In genomic region chr17:47502707-47503045, GRCm38 (mm10) we compare ENCODE assay signal across 7 mouse cellular contexts. TPM values are rescaled to one million over a fixed set of nuclear protein-coding genes. Genes with fewer than 3 reads are reported as not detected.
DNase-seq lines count a peak whose midpoint lies in the region; ATAC-seq lines count a peak whose summit lies in the region.
"Not testable (repeated sequence)": the region's sequence is repeated elsewhere in the genome, so short reads cannot be mapped to it uniquely, and the experiment has no call there.

No protein-coding gene starts in this region.

- WGBS in embryonic facial prominence, embryonic 15.5 days, result 78% methylated on average over 6 of the region's 6 CpGs
- WGBS in heart, embryonic 14.5 days, result 78% methylated on average over 6 of the region's 6 CpGs
- 79% methylated on average over 6 of the region's 6 CpGs for WGBS in intestine, embryonic 14.5 days
- 82% methylated on average over 6 of the region's 6 CpGs for WGBS in limb, embryonic 11.5 days
- WGBS in liver, embryonic 16.5 days (ENCODE audit: insufficient replicate concordance), result 74% methylated on average over 6 of the region's 6 CpGs
- whole genome bisulfite sequencing in midbrain, embryonic 14.5 days, result 78% methylated on average over 6 of the region's 6 CpGs

- H3K9ac ChIP-seq in ES-E14 (ENCODE audit: insufficient read depth, low read depth, low read length, poor library complexity, severe bottlenecking); embryonic facial prominence, embryonic 15.5 days; intestine, embryonic 14.5 days (ENCODE audit: low read length); limb, embryonic 11.5 days (ENCODE audit: low read length); liver, embryonic 16.5 days (ENCODE audit: low read depth, low read length); midbrain, embryonic 14.5 days (replicated peaks; ENCODE audit: low read length): not testable (repeated sequence)
- H3K9ac ChIP-seq in heart, embryonic 14.5 days (ENCODE audit: low read length), result peak overlapping the region; percentile 89; the same call in 1 of the 2 replicates

- H3K4me1 ChIP-seq in ES-E14 (ENCODE audit: control insufficient read depth in 2 of 2, insufficient read depth in 2 of 2, low read length in 2 of 2, poor library complexity in 1 of 2), result peaks cover 7 to 21% of the 10 kb centered on the region in 2 experiments
- H3K4me1 ChIP-seq in embryonic facial prominence, embryonic 15.5 days, result peaks cover 34% of the 10 kb centered on the region
- H3K4me1 ChIP-seq in heart, embryonic 14.5 days (ENCODE audit: control insufficient read depth in 2 of 2, insufficient read depth in 2 of 2, low read length in 2 of 2), result peaks cover 20 to 25% of the 10 kb centered on the region in 2 experiments
- peaks cover 29% of the 10 kb centered on the region for H3K4me1 ChIP-seq in intestine, embryonic 14.5 days (replicated peaks; ENCODE audit: control insufficient read depth, insufficient read depth, low read length)
- not testable (repeated sequence) for H3K4me1 ChIP-seq in limb, embryonic 11.5 days (ENCODE audit: control insufficient read depth, insufficient read depth, low read length); midbrain, embryonic 14.5 days (ENCODE audit: control insufficient read depth, insufficient read depth, low read length)
- peaks cover 39% of the 10 kb centered on the region for H3K4me1 ChIP-seq in liver, embryonic 16.5 days (ENCODE audit: control insufficient read depth, low read depth, low read length)

- H3K4me3 ChIP-seq in ES-E14 (ENCODE audit: insufficient read depth in 1 of 2, low read depth in 1 of 2, low read length in 2 of 2, poor library complexity in 1 of 2, severe bottlenecking in 1 of 2), result peak overlapping the region; percentile 30 to 99; a peak in 2 of 4 replicates
- peak overlapping the region; percentile 91 for H3K4me3 ChIP-seq in embryonic facial prominence, embryonic 15.5 days (replicated peaks)
- peak overlapping the region in 1 of 2 experiments; percentile 73; a peak in 1 of 4 replicates for H3K4me3 ChIP-seq in heart, embryonic 14.5 days (ENCODE audit: control insufficient read depth in 1 of 2, insufficient read depth in 1 of 2, low read depth in 1 of 2, low read length in 2 of 2)
- H3K4me3 ChIP-seq in intestine, embryonic 14.5 days (ENCODE audit: low read depth, low read length); limb, embryonic 11.5 days (ENCODE audit: low read depth, low read length); midbrain, embryonic 14.5 days (replicated peaks; ENCODE audit: low read depth, low read length): not testable (repeated sequence)
- H3K4me3 ChIP-seq in liver, embryonic 16.5 days (ENCODE audit: low read depth, low read length), result peak overlapping the region; percentile 84; the same call in 1 of the 2 replicates

- peaks cover 22% of the 10 kb centered on the region for H3K36me3 ChIP-seq in ES-E14 (ENCODE audit: control insufficient read depth, insufficient read depth, low read length, poor library complexity, severe bottlenecking)
- peaks cover 25% of the 10 kb centered on the region for H3K36me3 ChIP-seq in embryonic facial prominence, embryonic 15.5 days
- peaks cover 32% of the 10 kb centered on the region for H3K36me3 ChIP-seq in heart, embryonic 14.5 days (ENCODE audit: control insufficient read depth, insufficient read depth, low read length)
- H3K36me3 ChIP-seq in intestine, embryonic 14.5 days (ENCODE audit: control insufficient read depth, insufficient read depth, low read length), result peaks cover 24% of the 10 kb centered on the region
- H3K36me3 ChIP-seq in limb, embryonic 11.5 days (ENCODE audit: control insufficient read depth, insufficient read depth, low read length), result not testable (repeated sequence)
- H3K36me3 ChIP-seq in liver, embryonic 16.5 days (ENCODE audit: control insufficient read depth, insufficient read depth), result peaks cover 16% of the 10 kb centered on the region
- H3K36me3 ChIP-seq in midbrain, embryonic 14.5 days (ENCODE audit: control insufficient read depth, insufficient read depth, low read length), result peaks cover 16% of the 10 kb centered on the region

- in situ Hi-C loops in ES-E14 (cut with MboI; ENCODE audit: low sequenced_read_pairs in 2 of 2, unreplicated experiment in 2 of 2), result not testable (repeated sequence)

- H3K27ac ChIP-seq in ES-E14 (ENCODE audit: insufficient read depth, low read depth, low read length, poor library complexity, severe bottlenecking), result peak overlapping the region; percentile 81; the same call in 1 of the 2 replicates
- H3K27ac ChIP-seq in embryonic facial prominence, embryonic 15.5 days (replicated peaks), result peak overlapping the region; percentile 58; the same call in 1 of the 2 replicates
- H3K27ac ChIP-seq in heart, embryonic 14.5 days (replicated peaks in 1 of 2; ENCODE audit: control insufficient read depth in 1 of 2, insufficient read depth in 1 of 2, low read depth in 2 of 2, low read length in 2 of 2), result peak overlapping the region in 1 of 2 experiments; percentile 82; a peak in 1 of 4 replicates
- H3K27ac ChIP-seq in intestine, embryonic 14.5 days (ENCODE audit: low read depth); limb, embryonic 11.5 days (replicated peaks; ENCODE audit: low read depth, low read length); midbrain, embryonic 14.5 days (replicated peaks; ENCODE audit: low read depth, low read length): not testable (repeated sequence)
- H3K27ac ChIP-seq in liver, embryonic 16.5 days (ENCODE audit: low read length), result peak overlapping the region; percentile 41; the same call in 1 of the 2 replicates

- H3K9me3 ChIP-seq in ES-E14 (ENCODE audit: control insufficient read depth, insufficient read depth, low read depth, low read length); embryonic facial prominence, embryonic 15.5 days (replicated peaks); heart, embryonic 14.5 days (ENCODE audit: control insufficient read depth, low read length); intestine, embryonic 14.5 days (ENCODE audit: control insufficient read depth, low read length); limb, embryonic 11.5 days (ENCODE audit: control insufficient read depth, low read length); liver, embryonic 16.5 days (replicated peaks; ENCODE audit: control insufficient read depth, low read length); midbrain, embryonic 14.5 days (ENCODE audit: control insufficient read depth, low read length): not testable (repeated sequence)

- H3K27me3 ChIP-seq in embryonic facial prominence, embryonic 15.5 days; heart, embryonic 14.5 days (ENCODE audit: control insufficient read depth, insufficient read depth, low read length); intestine, embryonic 14.5 days (replicated peaks; ENCODE audit: control insufficient read depth, insufficient read depth, low read length); limb, embryonic 11.5 days (ENCODE audit: control insufficient read depth, insufficient read depth, low read length); liver, embryonic 16.5 days (ENCODE audit: control insufficient read depth, insufficient read depth, low read depth, low read length); midbrain, embryonic 14.5 days (ENCODE audit: control insufficient read depth, insufficient read depth, low read length): not testable (repeated sequence)

- not testable (repeated sequence) for H3K4me2 ChIP-seq in embryonic facial prominence, embryonic 15.5 days (replicated peaks); limb, embryonic 11.5 days (ENCODE audit: low read depth, severe bottlenecking)
- H3K4me2 ChIP-seq in heart, embryonic 14.5 days (ENCODE audit: low read length), result peak overlapping the region; percentile 93
- peak overlapping the region; percentile 72 for H3K4me2 ChIP-seq in intestine, embryonic 14.5 days (ENCODE audit: low read length)
- H3K4me2 ChIP-seq in liver, embryonic 16.5 days (ENCODE audit: low read depth, low read length), result peak overlapping the region; percentile 72
- H3K4me2 ChIP-seq in midbrain, embryonic 14.5 days (ENCODE audit: low read length), result peak overlapping the region; percentile 65; the same call in 1 of the 2 replicates

- DNase-seq in ES-E14 (ENCODE audit: low read depth, low spot score); intestine, embryonic 14.5 days (ENCODE audit: low spot score); midbrain, embryonic 14.5 days: not testable (repeated sequence)
- peak; percentile 21 for DNase-seq in limb, embryonic 11.5 days (ENCODE audit: low spot score)

- not testable (repeated sequence) for ATAC-seq in embryonic facial prominence, embryonic 15.5 days (ENCODE audit: insufficient number of reproducible peaks, low FRiP score, low TSS enrichment, low read depth); heart, embryonic 14.5 days (ENCODE audit: insufficient number of reproducible peaks, insufficient read depth, low FRiP score, low read depth); intestine, embryonic 14.5 days (replicated peaks; ENCODE audit: low FRiP score, low TSS enrichment, low read depth); limb, embryonic 11.5 days (ENCODE audit: insufficient number of reproducible peaks, low FRiP score, low TSS enrichment, low read depth); liver, embryonic 16.5 days (ENCODE audit: low read depth); midbrain, embryonic 14.5 days (ENCODE audit: low FRiP score, low TSS enrichment)

RNA-seq across cellular contexts. Expression of gene Taf8, which starts 0.6 kb away (rescaled TPM):
- 40.0 and 58.6 TPM in 2 replicates for total RNA-seq in ES-E14 (2012; rRNA removed)
- 30.0 and 32.4 TPM in 2 replicates for polyA plus RNA-seq in embryonic facial prominence, embryonic 15.5 days (2015; fragmentation: Nextera tagmentation; extraction: Ambion mirVana)
- polyA plus RNA-seq in heart, embryonic 14.5 days (2014; fragmentation: Nextera tagmentation; extraction: Ambion mirVana), result 16.2 and 16.8 TPM in 2 replicates
- polyA plus RNA-seq in intestine, embryonic 14.5 days (2014; fragmentation: Nextera tagmentation; extraction: Ambion mirVana), result 21.5 and 25.0 TPM in 2 replicates
- 30.4 and 33.7 TPM in 2 replicates for polyA plus RNA-seq in limb, embryonic 11.5 days (2014; fragmentation: Nextera tagmentation; extraction: Ambion mirVana)
- 14.2 and 14.3 TPM in 2 replicates for polyA plus RNA-seq in liver, embryonic 16.5 days (2015; fragmentation: Nextera tagmentation; extraction: Ambion mirVana)
- polyA plus RNA-seq in midbrain, embryonic 14.5 days (2014; fragmentation: Nextera tagmentation; extraction: Ambion mirVana), result 17.4 and 19.2 TPM in 2 replicates

RNA-seq across cellular contexts. Expression of gene Ccnd3, which starts 2.2 kb away (rescaled TPM):
- 125 and 131 TPM in 2 replicates for total RNA-seq in ES-E14 (2012; rRNA removed)
- 552 and 575 TPM in 2 replicates for polyA plus RNA-seq in embryonic facial prominence, embryonic 15.5 days (2015; fragmentation: Nextera tagmentation; extraction: Ambion mirVana)
- 466 and 469 TPM in 2 replicates for polyA plus RNA-seq in heart, embryonic 14.5 days (2014; fragmentation: Nextera tagmentation; extraction: Ambion mirVana)
- 450 and 457 TPM in 2 replicates for polyA plus RNA-seq in intestine, embryonic 14.5 days (2014; fragmentation: Nextera tagmentation; extraction: Ambion mirVana)
- polyA plus RNA-seq in limb, embryonic 11.5 days (2014; fragmentation: Nextera tagmentation; extraction: Ambion mirVana), result 345 and 350 TPM in 2 replicates
- polyA plus RNA-seq in liver, embryonic 16.5 days (2015; fragmentation: Nextera tagmentation; extraction: Ambion mirVana), result 300 and 331 TPM in 2 replicates
- polyA plus RNA-seq in midbrain, embryonic 14.5 days (2014; fragmentation: Nextera tagmentation; extraction: Ambion mirVana), result 56.4 and 67.3 TPM in 2 replicates
